Mouse (Mus musculus): ENCODE data around the gene Prkag2. TPM values are rescaled to one million over a fixed set of nuclear protein-coding genes. Genes with fewer than 3 reads are reported as not detected.
A peak's percentile ranks its signal among the peaks of the same experiment; 100 is the strongest.

Prkag2 gene
- total RNA-seq, 2 experiments from 2014 or later: 6.9 to 9.1 TPM

DNA sequence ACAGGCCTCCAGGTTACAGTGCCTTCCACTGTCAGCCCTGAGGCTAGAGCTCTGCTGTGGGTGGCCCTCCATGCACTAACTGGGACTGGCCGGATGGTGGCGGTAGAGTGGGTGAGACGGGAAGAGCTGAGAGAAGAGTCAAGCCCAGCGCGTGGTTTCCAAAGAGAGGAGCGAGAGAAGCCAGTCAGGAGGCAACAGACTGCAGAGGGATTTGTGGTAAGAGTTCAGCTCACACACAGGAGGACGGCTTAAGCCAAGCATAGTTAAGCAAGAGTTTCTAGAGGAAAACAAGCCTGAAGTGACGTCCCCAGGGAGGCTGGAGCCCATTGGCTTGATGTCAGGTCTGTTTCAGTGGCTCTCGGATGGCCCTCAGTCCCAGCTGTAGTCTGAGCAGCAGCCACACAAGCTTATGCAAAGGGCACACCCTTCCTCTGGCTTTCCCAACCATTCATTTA lies 90.0 kb downstream of the Prkag2 start:
- ATAC-seq (replicated peaks; ENCODE audit: low FRiP score, low TSS enrichment, poor library complexity, severe bottlenecking): peak; percentile 86

DNA sequence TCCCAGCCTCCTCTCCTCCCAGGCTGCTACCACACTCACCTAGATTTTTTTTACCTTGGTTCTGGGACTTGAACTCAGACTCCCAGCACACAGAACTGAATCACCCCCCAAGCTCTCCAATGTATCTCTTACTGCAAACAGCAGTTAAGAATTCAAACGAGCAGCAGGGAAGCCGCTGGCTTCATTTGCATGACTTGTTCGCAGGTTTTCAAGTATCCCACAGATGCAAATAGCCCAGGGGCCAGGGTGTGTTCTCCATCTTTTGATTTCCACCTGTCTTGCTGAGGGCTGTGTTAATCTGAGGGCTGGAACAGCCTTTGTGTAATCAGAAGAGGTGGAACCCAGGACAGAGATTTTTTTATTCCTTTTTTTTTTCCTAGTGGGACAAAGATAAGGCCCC lies 90.7 kb downstream of the Prkag2 start:
- no peak for ATAC-seq (replicated peaks; ENCODE audit: low FRiP score, low TSS enrichment, poor library complexity, severe bottlenecking)

DNA sequence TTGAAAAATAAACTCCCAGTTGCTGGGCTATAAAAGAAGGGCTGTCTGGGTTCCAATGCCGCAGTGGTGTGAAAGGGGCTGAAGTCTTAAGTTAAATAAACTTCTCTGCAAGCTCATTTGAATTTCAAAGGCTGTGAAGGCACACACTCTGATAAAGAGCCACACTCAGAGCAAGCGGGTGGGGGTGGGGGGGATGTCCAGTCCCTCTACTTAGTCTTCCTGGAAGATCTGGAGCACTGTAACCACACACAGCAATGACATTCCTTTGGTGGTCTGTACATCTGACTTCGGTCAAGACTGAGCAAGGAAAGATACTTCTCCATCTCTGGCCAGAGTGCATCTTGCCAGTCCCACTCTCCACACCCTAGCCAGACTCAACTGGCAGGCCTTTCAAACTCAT lies 91.5 kb downstream of the Prkag2 start:
- no peak for ATAC-seq (replicated peaks; ENCODE audit: low FRiP score, low TSS enrichment, poor library complexity, severe bottlenecking)

DNA sequence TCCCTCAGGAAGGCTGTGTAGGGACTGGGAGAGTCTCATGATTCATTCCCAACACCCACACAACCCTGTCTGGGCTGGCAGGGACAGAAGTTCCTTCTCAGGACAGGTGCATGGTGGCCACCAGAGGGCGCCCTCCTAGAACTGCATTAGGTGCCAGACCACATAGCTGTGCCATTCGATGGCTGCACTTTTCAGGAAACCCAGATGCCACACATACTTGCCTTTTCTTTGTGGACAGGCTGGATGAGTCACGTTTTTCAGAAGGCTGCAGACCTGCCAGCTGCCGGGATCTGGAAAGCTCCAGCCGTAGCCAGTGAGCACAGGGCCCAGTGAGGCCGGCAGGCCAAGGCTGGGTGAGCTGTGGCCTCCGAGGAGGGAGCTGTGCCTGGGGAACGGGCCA lies 93.6 kb downstream of the Prkag2 start:
- peak; percentile 68 for ATAC-seq (replicated peaks; ENCODE audit: low FRiP score, low TSS enrichment, poor library complexity, severe bottlenecking)

DNA sequence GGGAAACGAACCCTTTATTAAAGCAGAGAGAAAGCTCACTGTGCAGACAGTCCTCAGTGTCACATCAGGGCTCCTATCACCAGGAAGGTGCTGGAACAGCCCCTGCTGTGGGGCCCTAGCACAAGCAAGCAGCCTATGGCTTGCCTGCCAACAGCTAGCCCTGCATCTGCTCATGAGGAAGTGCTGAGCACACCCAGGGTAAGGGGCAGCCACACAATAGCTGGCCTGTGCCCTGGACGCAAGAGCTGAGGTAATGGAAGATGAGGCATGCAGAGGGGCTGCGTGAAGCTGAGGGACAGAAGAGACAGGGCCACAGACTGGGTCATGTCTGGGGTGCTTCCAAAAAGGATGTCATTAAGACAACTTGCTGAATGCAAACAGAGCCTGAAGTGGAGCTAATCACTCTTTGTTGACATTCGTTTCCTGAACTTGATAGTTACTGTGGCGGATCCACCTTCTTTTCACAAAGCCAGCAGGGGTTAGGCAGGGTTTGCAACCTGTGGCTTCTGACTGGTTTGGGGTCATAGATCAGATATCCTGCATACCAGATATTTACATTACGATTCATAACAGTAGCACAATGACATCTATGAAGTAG lies 94.8 kb downstream of the Prkag2 start:
- ATAC-seq (replicated peaks; ENCODE audit: low FRiP score, low TSS enrichment, poor library complexity, severe bottlenecking): no peak

DNA sequence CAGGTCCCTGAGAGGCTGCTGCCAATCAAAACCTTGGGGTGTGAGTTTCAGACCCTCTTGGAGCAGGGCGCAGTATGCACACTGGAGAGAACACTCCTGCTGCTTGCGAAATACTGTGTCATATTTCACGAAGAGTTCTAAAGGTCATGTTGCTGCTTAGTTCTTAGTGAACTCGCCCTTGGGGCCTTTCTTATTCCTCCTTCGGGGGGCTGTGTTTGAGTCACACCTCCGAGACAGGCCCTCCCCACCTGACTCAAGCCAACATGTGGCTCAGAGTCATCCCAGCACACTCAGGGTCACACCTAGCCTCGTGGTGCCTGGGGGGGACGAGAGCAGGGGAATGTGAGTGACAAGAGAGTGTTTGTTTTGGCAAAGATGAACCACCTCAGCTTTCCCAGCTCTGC lies 99.0 kb downstream of the Prkag2 start:
- no peak for ATAC-seq (replicated peaks; ENCODE audit: low FRiP score, low TSS enrichment, poor library complexity, severe bottlenecking)

DNA sequence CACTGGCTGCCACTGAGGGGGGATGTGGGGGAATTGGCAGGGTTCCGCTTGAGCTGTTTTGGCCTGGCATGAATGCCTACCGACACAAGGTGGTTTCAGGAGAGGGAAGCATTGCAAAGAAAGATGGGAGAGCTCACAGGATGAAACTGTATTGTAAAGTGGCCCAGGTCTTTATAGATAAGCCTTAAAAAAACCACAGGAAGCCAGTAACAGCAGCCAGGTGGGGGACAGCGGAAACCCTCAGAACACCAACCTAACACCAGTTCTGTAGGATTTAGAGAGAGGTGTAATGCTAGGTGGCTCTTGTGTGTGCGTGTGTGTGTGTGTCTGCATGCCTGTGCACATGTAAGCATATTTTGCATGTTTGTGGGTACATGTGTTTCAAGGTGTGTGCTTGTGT lies 101.1 kb downstream of the Prkag2 start:
- no peak for ATAC-seq (replicated peaks; ENCODE audit: low FRiP score, low TSS enrichment, poor library complexity, severe bottlenecking)

DNA sequence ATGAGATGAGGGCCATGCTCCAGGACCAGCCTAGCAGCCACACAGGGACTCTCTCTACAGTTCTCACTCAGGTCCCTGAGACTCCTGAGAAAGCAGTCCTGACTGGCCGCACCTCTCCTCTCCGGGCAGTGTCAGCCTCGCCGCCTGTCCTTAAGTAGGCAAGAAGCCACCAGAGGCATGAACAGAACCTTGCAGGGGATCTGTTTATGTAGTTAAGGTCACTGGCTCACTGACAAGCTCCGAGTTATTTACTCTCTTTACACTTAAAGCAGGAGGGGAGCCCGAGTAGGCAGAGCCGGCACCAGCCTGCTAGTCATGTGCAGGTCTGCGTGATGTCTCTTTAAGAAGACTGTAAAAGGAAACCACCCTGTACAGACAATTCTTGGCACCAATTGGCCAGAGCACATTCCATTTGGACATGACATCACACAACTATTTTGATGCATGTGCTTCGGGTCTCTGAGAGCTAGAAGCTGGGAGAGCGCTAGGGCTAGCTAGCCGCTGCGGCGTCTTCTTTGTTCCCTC lies 104.8 kb downstream of the Prkag2 start:
- peak; percentile 48 for ATAC-seq (replicated peaks; ENCODE audit: low FRiP score, low TSS enrichment, poor library complexity, severe bottlenecking)

DNA sequence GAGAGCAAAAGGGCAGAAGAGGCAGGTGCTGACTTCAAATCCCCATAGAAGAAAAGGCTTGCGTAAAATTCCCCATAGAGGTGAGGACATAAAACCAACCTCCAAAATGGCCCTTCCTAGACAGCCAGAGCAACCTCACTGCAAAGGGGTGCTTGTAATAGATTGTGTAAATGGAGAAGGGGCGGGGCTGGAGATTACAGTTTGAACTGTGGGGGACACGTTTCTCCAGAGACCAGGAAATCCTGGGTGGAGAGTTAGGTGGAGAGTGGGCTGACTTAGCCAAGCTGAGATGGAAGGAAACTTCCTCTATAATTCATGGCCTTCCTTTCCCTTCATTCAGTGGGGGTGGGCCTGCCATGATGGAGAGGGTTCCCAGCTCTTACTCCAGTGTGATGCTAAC lies 107.3 kb downstream of the Prkag2 start:
- no peak for ATAC-seq (replicated peaks; ENCODE audit: low FRiP score, low TSS enrichment, poor library complexity, severe bottlenecking)

DNA sequence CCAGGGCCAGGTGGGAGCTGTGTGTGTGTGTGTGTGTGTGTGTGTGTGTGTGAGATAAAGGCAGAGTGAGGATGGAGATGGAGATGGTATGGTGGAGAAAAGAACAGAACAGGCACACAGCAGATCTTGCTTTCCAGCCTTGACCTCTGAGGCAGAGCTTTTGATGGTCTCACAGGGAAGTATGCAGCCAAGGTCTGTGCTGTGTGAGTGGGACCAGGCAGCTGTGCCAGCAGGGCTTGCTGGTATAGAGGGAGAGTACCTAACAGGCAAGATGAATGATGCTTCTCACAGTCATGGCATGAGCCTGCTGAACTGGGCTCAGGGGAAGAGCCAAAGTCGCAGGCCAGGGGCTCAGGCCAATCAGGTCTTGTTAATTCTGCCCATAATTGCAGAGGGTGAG lies 108.9 kb downstream of the Prkag2 start:
- ATAC-seq (replicated peaks; ENCODE audit: low FRiP score, low TSS enrichment, poor library complexity, severe bottlenecking): no peak

DNA sequence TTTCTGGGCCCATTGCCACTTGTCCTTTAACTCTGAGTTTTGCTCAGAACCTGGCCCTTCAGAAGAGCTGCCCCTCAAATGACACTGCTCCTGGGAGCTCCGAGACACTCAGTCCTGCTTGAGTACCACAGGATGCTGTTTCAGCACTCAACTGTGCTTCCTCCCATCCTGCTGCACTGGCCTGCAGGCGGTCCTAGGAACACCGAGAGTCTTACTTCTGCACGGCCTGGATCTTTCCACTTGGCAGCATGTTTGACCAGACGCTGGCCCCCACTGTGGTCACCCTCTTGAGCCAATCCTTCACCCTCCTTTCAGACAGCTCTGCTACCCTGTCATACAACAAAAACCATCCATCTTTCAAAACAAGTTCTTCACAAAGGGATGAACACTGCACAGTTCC lies 110.0 kb downstream of the Prkag2 start:
- no peak for ATAC-seq (replicated peaks; ENCODE audit: low FRiP score, low TSS enrichment, poor library complexity, severe bottlenecking)

DNA sequence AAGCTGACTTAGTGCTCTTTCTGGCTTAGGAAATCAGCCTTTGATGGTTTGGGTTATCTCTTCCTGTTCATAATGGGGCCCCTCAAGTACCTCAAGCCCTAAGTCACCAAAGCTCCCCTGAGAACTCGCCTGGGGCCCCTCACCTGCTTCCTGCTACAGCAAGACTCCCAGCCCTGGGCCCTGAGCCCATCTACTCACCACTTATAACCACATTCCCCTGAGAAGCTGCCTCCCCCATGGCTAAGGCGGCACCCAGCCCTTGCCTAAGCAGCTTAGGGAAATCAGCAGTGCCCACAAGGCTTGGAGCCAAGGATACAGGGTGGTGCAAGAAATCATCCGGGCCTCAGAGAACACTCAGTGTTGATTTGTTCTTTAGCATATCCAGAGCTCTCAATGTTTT lies 110.8 kb downstream of the Prkag2 start:
- 0 out of 2 replicates have a peak, but pooled peaks have one; percentile 25 for ATAC-seq (replicated peaks; ENCODE audit: low FRiP score, low TSS enrichment, poor library complexity, severe bottlenecking)

DNA sequence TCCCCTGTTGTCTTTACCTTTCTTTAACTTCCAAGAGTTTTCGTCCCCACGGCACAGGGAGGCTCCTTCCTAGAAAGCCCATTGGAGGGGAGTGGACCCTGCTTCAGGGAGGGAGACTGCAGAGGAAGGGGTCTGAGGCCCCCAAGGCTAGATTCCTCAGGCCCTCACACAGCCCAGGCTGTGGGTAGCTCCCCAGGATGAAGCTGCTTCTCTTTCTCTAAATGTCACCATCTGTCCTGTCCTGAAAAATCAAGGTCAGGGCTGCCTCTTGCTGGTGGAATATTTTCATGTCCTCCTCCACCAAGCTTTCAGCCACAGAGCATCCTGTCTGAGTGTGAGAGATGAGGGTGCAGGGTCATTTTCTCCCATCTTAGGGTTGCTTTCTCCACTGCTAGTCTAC lies 113.5 kb downstream of the Prkag2 start:
- no peak for ATAC-seq (replicated peaks; ENCODE audit: low FRiP score, low TSS enrichment, poor library complexity, severe bottlenecking)

DNA sequence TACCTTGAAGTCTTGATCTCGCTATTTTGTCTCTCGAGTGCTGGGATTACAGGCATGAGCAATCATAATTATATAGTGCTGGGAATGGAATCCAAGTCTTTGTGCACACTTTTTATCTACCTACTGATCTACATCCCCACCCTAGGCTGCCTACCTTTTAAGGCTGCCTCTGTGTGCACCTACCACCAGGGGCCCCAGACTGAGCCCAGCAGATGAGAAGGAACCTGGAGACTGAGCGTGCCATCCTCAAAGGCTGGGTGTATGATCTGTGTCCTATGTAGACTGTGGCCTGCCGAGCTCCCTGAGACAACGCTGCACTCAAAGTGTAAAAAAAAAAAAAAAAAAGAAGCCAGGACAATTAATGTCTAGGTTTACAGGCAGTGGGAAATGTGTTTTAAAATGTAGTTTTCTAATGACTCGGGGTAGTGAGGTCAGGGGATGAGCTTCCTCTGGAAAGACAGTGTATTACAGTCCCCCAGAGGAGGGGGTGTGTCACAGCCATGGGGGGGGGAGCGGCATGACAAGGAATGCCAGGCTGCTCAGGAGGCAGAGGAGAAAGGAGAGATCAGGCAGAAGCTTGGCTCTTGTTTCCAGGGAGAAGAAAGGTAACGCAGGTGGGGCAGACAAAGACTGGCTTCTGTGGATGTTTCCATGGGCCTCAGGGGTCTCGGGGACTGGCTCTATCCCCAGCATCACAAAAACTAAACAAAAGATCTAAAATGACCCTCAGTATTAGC lies 114.1 kb downstream of the Prkag2 start:
- ATAC-seq (replicated peaks; ENCODE audit: low FRiP score, low TSS enrichment, poor library complexity, severe bottlenecking): no peak

DNA sequence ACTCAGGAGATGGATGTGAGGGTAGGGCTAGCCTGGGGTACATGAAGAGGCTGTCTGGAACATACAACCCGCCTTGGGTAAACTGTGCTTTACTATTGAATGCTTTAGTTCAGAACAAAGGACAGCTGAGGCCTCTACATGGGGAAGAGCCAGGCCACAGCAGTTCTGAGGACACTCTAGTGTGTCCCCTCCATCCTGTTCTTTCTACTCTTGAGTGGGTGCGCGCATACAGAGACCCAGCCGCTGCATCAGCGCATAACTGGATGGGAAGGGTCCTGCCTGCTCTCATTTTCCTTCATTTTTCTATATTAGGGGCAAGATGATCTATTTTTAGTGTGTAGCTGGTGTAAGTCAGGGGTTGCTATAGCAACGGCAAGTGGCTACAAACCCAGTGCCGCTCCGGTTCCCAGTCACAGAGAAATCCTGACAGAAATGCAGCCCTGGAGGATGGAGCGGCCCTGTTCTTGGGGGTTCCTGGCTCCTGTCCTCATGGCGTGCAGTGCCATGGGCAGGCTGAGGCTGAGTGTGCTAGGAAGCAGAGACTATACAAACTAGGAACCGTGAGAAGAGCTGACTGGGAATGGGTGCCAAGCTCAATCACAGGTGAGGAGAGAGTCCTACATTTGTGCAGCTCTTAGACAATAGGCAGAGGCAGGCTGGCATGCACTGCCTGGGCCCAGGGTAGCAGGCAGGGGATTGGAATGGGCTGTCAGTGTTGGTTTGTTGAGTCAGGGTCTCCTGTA lies 114.8 kb downstream of the Prkag2 start:
- ATAC-seq (replicated peaks; ENCODE audit: low FRiP score, low TSS enrichment, poor library complexity, severe bottlenecking): no peak

DNA sequence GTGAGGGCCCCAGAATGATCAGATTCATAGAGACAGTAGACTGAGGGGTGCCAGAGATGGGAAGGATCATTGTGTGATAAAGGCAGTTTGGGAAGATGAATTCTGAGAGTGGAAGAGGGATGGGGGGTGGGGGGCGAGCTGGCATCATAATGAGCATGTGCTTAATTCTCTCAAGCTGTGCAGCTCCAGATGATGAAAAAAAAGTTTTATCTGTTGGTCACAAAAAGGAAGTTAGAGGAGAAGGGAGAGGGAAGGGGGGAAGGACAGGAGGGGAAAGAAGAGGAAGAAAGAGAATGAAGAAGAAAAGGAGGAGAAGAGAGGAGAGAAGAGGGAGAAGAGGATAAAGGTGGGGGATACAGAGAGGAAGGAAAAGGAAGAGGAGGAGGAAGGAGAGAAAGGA lies 116.3 kb downstream of the Prkag2 start:
- ATAC-seq (replicated peaks; ENCODE audit: low FRiP score, low TSS enrichment, poor library complexity, severe bottlenecking): no peak

DNA sequence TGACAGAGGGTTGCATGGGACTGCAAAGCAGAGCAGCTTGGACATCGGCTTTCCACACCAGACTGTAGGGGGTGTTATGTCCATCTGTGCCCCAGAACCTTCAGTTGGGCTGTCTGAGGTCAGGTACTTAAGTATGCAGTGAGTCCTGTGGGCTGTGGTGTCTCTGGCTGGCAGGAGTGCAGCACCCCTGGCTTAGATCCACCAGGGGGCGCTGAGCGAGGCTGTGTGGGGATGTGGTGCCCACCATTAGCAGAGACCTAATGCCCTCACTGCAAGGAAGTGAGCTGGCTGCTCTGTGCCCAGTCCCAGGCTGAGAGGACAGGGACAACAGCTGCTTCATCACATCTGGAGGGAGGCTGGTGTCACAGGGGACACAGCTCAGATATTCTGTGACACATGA lies 116.9 kb downstream of the Prkag2 start:
- ATAC-seq (replicated peaks; ENCODE audit: low FRiP score, low TSS enrichment, poor library complexity, severe bottlenecking): peak; percentile 74

DNA sequence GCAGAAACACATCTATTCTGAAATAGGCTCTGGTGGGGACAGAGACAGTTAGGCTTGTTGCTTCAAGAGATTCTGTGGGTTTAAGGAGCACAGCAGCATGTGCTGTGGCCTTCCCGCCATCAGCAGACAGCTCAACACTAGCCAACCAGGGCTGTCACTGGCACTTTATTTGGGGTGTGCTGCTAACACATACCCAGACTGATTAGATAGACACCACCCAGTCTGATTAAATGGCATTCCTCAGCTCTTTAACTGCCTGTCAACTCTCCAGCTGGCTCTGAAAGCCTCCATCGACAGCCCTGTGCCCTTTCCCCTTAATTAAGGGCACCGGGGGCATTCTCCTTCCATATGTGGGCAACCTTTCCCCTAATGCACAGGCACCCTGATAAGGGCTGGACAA lies 118.2 kb downstream of the Prkag2 start:
- no peak for ATAC-seq (replicated peaks; ENCODE audit: low FRiP score, low TSS enrichment, poor library complexity, severe bottlenecking)

DNA sequence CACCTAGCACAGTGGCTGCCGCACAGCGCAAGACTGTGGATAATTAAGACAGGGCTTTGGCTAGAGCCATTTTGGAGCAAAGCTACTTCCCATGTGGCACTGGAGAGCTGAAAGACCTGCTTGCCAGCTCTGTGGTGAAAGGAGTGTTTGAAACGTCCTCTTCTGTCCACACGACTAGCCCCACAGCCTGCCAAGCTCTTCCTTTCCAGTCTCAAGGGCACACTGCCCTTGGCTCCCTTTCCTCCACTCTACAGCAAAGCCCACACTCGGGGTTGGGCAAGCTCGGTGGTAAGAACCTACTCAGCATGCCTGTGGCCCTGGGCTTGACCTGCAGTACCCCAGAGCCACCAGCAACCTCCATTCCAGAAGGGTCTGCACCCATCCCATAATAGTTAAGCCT lies 118.7 kb downstream of the Prkag2 start:
- ATAC-seq (replicated peaks; ENCODE audit: low FRiP score, low TSS enrichment, poor library complexity, severe bottlenecking): no peak

DNA sequence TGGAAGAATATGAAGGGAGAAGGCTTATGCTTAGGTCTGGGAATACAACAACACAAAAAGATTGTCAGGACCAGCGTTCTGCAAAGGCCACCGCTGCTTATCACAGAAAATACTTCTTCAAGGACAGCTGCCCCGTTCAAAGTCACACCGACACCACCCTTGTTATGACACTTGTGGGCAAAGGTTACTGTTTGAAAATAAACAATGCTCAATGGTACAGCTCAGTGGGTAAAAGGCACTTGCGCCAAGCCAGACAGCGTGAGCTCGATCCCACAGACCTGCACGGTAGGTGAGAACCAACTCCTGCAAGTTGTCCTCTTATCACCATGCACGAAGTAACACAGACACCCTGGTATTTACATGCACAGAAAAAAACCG lies 120.5 kb downstream of the Prkag2 start:
- 0 out of 2 replicates have a peak, but pooled peaks have one; percentile 8 for ATAC-seq (replicated peaks; ENCODE audit: low FRiP score, low TSS enrichment, poor library complexity, severe bottlenecking)
